Mouse (Mus musculus) erythroblast, adult 5-6 weeks (primary cell): ENCODE results near the gene Auts2. TPM values are rescaled to one million over a fixed set of nuclear protein-coding genes. Genes with fewer than 3 reads are reported as not detected.

ENCODE experiments used
- ATAC-seq: replicated peaks from 2 replicates; pipeline ENCODE4 v1.8.0; 2016; ENCODE audit warnings: moderate number of reproducible peaks, mild to moderate bottlenecking, moderate TSS enrichment, inconsistent platforms; ENCODE audit not compliant: poor library complexity, low FRiP score, severe bottlenecking
- total RNA-seq, 2 experiments: library from RNA; stranded (forward) in 1 of 2; stranded (reverse) in 1 of 2; fragments of 150-400 nt in 1 of 2; fragments of 200-764, 138-1000 nt in 1 of 2; gene quantifications; 2 replicates each; pipeline versions ENCODE4 v1.2.3 to v1.2.4; 2015 to 2017; ENCODE audit warnings: low replicate concordance in 2 of 2

Auts2 gene
- total RNA-seq, 2 experiments from 2014 or later = 0.34 to 1.2 TPM

DNA sequence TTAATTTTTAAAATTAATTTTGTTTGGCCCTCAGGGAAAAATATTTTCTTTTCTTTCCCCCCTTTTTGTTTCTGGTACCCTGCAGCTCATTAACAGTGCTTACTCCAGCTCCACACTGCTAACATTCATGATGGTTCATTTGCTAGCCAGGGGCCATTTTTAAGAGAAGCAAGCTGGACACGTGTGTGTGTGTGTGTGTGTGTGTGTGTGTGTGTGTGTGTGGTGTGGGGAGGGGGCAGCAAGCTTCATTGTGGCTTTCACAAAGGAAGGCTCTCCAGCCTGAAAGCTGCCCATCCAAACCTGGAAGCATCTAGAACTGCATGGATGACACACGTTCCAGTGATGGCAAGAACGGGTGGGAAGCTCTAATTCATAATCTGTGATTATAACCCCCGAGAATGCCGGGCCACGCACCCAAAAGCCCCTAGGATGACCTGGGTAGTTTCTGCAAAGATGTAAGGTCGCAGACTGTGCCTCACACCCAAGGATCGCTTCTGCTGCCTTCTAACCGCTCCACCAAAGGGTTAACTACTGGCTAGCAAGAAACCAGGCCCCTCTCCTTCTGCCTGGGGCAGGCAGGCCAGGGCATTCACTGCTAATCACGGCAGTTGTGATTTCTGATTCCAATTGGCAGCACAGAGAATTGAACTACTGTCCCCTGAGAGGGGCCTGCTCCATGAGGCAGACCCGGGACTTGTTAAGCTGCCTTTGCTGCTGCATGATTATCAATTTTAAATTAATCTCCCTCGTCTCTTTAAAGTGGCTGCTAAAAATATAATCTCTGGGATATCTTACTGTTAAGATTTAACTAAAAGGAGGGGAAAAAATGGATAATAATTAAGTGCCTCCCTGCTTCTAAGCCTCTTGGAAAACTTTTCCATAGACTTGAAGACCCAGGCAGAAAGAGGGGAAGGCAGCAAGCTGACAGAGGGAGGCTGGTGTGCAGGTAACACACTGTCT is 911.8 kb downstream of the Auts2 start:
- ATAC-seq = no peak

DNA sequence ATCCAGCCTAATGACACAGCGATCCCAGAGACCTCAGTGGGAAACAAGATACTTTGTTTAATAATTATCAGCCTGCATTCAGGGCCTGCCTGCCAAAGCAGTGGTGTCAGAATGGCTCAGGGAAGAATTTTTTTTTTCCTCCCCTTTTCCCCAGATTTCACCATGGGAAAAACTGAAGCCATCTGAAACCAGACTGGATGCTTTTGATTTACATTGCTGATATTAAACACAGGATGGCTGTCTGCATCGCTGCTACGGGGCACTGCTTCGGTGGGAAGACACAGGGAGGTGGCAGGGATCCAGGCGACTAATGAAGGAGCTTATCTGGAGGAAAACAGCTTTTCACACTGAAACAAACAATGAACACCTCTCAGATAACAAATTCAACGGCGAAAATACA is 912.6 kb downstream of the Auts2 start:
- ATAC-seq = no peak

DNA sequence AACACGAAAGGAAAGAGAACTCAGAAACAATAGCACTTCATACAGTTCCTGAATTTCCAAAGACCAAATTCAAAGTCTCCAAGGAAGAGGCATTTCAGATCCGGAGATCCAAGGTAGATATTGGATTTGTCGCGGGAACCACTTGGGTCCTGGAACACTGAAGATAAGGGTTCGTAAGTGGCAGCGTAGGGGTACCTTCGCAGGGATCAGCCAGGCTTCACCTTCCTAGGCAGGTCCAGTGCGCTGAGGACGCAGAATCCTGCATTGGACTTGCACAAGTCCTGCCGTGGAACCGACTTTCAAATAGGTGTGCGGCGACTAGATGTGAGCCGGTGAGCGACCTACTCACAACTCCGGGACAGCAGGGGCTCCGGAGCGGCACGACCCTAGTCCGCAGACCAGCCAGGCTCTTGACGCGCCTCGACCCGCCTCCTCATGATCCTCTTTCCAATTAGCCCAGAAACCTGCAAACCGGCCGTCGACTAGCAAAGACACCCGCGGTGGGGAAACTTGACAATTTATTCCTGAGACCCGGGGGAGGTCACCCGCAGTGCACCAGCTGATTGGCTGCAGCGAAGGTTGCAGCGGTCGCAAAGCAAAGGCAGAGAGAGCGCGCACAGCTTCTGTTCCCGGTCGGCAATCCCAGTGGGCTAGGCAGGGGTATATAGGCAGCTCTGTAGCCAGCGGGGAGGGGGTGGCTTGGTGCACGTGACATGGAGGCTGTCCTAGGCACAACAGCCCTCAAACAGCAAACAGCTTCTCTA is 926.8 kb downstream of the Auts2 start:
- ATAC-seq = no peak

DNA sequence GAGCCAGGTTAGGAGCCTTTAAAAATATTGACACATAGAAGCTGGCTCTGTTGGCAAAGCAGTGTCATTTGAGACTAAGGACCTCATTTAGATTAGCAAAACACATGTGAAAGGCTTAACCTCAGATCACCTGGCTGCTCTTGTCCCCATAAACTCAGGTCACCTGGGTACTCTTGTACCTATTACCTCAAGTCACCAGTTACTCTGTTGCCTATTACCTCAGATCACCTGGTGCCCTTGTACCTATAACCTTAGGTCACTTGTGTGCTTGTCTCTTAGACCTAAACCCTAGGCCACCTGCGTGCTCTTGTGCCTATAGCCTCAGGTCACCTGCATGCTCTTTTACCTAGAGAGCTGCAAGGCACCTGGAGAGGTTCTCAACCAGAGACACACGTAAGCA is 928.9 kb downstream of the Auts2 start:
- ATAC-seq = no peak

DNA sequence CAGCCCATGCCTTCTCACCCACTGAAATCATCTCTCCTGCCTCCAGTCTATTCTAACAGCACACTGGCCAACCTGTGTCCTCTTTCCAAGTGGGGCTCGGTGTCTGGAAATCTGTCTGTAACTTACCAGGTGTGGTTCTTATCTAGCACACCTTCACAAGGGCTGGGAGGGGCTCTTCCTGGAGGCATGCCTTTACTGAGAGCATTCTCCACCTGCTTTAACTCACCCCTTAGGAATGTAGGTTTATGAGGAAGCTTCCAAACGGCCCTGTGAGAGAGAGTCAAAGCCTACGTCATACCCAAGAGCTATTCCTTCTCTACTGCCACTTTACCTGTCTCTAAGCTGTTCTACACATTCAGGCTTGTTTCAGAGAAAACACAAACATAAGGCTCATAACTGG is 929.8 kb downstream of the Auts2 start:
- no peak for ATAC-seq

DNA sequence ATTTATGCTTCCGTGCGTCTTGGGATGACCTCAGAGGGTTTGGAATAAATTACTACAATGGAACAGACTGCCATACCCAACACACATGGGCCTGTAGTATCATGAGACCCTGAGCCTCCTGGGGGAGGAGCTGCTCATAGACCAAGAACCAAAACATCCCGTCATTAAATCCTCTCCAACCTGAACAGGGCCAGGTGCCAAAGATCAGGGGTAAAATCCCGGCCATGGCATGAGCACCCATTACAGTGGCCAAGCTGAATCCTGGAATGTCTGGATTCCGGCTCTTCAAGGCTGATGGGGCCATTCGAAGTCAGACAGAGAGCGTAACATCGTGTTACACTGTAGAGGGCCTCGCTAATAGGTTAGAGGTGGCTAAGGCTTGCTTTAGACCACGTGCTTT is 932.4 kb downstream of the Auts2 start:
- ATAC-seq = no peak

DNA sequence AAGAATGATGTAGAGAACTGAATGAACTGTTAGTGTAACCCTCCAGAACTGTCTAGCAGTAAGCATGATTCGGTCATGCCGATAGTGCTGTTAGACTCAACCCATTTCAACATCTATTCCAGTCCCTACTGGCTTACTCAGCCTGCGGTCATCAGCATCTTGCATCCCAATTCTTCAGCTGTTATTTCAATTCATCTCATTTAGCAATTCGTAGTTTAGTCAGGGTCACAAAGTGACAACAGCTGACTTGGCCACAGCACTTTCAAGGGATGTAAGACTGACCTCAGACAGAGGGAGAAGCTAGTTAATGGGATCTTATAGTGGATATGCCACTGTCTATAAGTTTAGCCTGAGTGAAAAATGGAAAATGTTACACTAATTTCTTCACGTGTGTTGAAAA is 936.4 kb downstream of the Auts2 start:
- ATAC-seq = no peak

DNA sequence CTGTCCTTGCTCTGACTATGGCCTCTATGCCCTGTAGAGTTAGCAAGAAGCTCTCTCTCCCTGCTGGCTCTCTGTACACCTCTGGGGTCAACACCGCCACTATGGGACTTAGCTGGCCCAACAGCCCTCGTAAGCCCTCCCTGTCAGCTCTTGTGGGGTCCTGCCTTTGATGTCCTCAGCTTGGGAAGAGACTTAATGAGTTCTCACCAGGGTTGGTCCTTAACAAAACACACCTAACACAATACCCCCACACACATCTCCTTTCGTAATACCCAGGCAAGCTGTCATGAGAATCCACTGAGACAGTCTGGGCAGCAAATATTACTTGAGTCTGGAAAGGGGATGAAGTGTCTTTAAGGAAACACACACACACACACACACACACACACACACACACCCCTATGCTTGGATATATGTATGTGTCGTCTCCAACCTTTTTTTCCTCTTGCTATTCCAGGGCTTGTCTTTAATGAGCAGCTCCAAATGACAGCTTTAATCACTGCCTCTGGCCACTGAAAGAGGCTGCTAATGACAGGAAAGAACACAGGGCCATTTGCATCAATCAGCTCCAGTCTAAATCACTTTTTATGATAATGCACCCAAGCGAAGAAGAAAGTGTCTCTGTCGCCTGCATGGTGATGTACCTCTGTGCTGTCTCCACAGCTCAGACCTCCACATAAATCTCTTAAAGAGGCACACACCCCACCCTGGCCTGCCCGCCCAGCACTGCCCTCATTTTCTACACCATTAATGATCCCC is 941.0 kb downstream of the Auts2 start:
- no peak for ATAC-seq

DNA sequence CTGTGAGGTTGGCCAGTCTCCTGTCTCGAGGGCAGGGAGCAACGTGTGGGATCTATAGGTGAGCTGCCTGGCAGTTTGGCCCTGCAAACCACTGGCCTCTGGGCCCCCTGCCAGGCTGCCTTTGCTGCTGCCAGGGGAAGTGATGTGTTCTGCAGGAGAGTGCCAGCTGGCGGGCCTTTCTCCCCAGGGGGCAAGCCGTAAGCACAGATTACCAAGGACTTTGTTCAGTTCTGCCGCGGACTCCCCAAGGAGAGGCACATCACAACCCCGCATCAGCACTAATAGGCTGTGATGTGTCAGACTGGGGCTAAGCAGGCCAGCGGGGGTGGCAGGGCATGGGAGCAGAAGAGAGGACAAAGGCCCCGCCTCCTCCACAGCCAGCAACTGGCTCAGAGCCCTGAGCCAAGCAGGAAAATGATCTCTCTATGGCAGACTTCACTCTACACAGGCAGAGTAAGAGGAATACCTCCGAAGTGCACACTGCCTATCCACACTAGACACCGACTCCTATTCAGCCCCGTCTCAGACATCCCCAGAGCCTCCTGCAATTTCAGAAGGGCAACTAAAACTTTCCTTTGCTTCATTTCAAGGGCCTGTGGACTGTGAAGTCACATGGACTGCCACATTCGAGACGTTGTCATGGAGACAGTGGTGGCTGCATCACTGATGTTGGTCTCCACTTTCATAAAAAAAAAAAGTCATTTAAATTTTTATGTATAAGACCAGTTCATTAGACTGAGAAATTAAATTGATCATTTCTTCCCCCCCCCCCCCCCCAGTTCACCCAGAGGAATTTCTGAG is 942.6 kb downstream of the Auts2 start:
- no peak for ATAC-seq

DNA sequence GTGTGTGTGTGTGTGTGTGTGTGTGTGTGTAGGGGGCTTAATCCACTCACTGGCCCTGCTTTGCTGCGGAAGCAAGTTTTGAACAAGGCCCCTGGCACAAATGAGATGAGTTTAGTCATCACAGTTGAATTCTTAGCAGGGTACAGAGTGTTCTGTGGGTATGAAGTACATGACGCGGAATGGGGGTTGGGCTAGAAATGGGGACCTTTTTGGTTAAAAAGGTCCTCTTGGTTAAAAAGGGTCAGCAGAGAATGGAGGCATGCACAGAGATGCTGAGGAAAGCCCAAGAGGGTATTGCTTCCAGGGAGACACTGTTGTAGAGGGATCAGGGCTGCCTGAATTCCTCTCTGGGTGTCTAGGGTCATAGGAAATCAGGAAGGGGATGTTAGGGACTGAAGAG is 945.6 kb downstream of the Auts2 start:
- no peak for ATAC-seq

DNA sequence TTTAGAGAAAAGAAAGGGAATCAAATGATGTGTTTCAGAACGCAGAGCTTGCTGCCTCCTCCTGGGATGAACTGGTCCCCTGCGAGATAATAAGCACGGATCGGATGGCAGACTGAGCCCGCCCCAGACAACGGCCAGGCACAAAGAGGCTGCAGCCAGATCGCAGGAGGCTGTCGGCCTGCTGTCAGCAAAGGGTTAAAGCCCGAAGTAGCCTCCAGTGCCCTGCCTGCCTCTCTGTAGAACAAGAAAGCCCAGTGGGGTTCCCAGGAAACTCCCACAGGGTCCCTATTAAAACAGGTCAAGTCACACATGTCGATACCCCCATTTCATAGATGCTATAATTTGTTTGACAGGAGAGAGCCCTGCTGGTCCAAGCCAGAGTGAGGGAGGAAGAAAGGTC is 946.6 kb downstream of the Auts2 start:
- ATAC-seq = no peak

DNA sequence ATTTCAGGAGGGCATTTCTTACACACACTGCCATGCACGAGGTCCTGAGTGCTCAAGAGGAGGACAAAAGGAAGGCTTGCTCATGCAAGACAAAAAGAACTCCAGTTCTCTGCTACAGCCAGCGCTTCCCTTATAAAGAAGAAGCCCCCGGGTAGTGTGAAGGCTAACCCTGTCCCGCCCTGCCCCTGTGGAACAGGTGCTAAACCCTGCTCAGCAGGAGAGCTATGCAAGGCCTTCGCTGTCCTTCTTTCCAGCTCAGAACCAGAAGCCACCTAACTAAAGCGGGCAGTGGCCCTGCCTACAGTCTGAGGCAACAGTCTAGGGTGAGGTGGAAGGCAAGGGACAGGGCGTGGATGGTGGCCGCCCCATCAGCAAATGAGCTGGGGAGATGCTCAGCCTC is 947.4 kb downstream of the Auts2 start:
- no peak for ATAC-seq

DNA sequence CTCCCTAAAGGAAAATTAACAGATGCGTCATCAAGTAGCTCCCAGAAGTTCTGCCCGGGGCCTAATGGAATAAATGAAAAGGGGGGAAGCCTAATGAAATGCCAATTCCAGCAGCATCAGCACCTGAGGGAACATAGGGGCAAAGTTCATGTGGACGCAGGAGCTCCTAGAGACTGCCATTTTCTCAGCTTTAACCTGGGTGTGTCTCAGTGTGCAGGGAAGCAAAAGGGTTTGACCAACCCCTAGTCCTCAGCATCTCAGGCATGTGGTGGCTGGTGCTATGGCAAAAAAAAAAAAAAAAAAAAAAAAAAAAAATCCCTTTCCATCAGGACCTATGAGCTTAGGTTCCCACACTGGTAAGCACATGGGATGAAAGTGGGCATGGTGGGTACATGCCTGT is 948.5 kb downstream of the Auts2 start:
- ATAC-seq = no peak

DNA sequence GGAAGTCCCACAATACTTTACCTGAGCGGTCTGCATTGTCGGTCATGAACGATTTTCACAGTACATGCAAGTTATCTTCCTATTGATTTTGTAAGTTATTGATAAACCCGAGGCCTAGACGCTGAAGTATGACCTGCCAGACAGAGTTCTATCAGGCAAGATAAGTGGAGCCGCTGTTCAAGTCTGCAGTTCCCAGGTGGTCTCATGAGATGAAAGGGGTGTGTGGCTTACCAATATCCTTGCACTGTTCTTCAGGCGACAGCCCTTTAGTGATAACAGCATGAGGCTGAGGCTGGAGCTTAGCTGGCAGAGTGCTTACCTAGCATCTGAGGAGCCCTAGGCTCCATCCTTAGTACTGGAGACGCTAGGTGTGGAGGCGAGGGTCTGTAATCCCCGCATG is 949.9 kb downstream of the Auts2 start:
- no peak for ATAC-seq

DNA sequence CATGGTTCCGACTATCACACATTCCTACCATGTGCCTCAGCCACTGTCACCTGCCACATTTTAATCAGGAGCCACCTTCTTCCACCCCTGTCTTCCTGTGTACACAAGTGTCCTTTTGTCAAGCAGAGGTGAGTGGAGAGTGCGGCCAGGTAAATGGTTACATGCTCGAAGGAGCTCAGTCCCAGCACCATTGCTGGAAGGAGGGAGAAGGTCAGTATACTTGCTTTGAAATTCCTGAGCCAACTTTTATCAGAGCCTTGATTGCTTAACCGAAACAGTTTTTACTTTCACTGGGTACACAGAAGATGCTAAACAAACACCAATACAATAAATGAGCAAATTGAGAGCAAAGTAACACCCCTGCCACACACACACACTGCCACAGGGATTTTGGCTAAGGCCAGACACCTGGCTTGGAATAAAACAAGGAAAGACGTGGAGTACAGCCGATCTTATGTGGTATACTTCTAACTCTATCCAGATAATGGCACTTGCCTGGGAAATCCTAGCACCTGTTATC is 953.1 kb downstream of the Auts2 start:
- no peak for ATAC-seq

DNA sequence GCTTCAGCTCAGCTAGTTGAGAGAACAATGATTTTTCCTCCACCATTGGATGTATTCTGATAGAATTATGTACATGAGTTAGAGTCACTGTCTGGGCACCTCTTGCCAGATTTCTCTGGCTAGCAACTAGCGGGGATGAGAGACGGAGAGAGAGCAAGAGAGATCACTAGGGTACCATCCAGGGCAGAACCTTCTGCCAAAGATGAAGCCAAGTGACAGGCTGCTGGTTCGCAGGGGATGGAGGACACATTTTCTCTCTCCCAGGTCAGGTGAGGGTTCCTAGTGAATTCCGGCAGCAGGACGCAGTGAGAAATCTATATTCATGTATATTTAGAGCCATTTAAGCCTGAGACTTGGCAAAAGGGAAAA is 956.8 kb downstream of the Auts2 start:
- no peak for ATAC-seq

DNA sequence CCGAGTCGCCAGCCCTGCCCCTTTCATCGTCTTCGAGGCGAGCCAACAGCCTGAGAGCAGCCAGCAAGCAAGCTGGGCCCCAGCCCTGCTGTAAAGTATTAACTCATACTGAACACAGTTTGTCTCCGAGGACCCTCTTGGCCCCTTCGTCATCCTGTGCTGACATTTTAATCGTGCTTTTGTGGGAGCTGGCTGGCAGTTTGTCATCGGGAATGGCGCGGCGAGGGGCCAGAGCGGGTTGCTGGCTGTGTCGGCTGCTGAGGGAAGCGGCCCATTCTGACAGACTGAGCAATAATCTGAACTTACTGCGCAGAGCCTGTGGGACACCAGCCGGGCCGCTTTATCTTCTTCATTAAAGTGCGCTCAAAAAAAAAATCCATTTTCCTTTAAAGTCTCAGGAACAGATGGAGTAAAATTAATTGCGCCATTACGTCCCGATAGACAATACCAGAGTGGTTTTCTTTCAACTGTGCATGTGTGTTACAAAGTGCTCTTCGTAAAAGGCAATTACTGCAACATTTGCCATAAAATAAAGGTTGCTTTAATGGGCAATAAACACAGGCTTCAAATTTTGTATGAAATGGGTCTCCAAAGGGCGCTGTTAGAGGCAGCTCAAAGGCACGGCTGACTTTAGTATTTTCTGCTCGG is 957.3 kb downstream of the Auts2 start:
- ATAC-seq = no peak

DNA sequence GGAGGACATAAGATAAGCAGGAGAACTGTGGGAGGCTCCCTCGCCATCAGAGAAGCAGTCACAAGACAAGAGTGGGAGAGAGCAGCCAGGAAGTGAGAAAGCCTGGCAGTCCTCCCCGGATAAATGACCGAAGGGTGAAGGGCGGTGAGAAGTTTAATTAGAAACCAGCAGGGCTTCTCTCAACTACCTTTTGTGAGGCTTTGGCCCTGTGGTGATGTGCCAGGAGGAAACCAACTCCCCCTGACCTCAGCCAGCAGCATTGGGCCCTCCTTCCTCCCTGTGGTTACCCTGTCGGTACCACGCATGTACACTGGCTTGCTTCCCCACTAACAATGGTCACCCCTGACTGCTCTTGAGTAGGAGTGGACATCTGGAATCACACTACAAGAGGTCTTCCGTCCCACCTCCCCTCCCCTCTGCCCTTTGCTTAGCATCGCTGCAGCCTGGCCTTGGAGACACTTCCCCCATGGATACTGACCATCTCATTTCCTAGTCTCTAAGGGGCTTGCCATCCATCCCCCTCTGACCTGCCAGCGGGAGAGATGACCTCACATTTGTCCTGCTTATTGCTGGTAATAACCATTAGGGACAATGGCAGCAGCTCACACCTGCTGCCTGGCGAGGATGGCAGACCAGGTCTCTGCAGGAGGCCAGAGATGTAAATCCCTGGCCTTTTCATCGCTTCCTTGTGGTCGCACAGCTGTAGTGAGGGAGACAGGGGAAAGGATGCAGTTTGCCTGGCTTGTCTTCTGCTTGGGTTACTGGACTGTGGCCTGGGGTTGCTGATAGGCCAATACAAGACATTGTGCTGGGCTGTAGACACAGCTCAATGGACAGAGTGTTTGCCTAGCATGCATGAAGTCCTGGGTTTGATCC is 958.6 kb downstream of the Auts2 start:
- no peak for ATAC-seq
